Mouse (Mus musculus): ENCODE results near the gene Mcidas.
A peak's percentile ranks its signal among the peaks of the same experiment; 100 is the strongest.
"Not testable (repeated sequence)": the region's sequence is repeated elsewhere in the genome, so short reads cannot be mapped to it uniquely, and the experiment has no call there.

The Mcidas gene

GRCm38 (mm10) chr13:113012683-113013082 lies 19.0 kb downstream of the Mcidas start:
- no peak for DNase-seq (ENCODE audit: low read depth, low spot score)

- not testable (repeated sequence) for DNase-seq (ENCODE audit: low read depth, low spot score)
Observed at GRCm38 (mm10) chr13:113013174-113013953, 19.7 kb downstream of the Mcidas start.

GRCm38 (mm10) chr13:113021521-113021920 lies 27.9 kb downstream of the Mcidas start:
- no peak for DNase-seq (ENCODE audit: low read depth, low spot score)

GRCm38 (mm10) chr13:113022467-113022866 lies 28.8 kb downstream of the Mcidas start:
- no peak for DNase-seq (ENCODE audit: low read depth, low spot score)

GRCm38 (mm10) chr13:113023274-113024143 lies 29.9 kb downstream of the Mcidas start:
- DNase-seq (ENCODE audit: low read depth, low spot score), result no peak

- no peak for DNase-seq (ENCODE audit: low read depth, low spot score)
Observed at GRCm38 (mm10) chr13:113031351-113031750, 37.7 kb downstream of the Mcidas start.

GRCm38 (mm10) chr13:113031792-113032571 lies 38.3 kb downstream of the Mcidas start:
- DNase-seq (ENCODE audit: low read depth, low spot score), result no peak

GRCm38 (mm10) chr13:113032831-113033230 lies 39.2 kb downstream of the Mcidas start:
- DNase-seq (ENCODE audit: low read depth, low spot score), result no peak

- DNase-seq (ENCODE audit: low read depth, low spot score), result no peak
Observed at GRCm38 (mm10) chr13:113034271-113034886, 40.7 kb downstream of the Mcidas start.

- no peak for DNase-seq (ENCODE audit: low read depth, low spot score)
Observed at GRCm38 (mm10) chr13:113034950-113035421, 41.3 kb downstream of the Mcidas start, which contains the start of gene Cdc20b. Cdc20b (plus strand) TSS chr13:113035111.

- DNase-seq (ENCODE audit: low read depth, low spot score), result peak; percentile 72
Observed at GRCm38 (mm10) chr13:113035852-113036251, 42.2 kb downstream of the Mcidas start.

GRCm38 (mm10) chr13:113044876-113045275 lies 51.2 kb downstream of the Mcidas start:
- DNase-seq (ENCODE audit: low read depth, low spot score), result no peak

GRCm38 (mm10) chr13:113045458-113046110 lies 51.9 kb downstream of the Mcidas start:
- no peak for DNase-seq (ENCODE audit: low read depth, low spot score)

GRCm38 (mm10) chr13:113046211-113046883 lies 52.7 kb downstream of the Mcidas start, which contains the start of gene Gpx8:
Gpx8 (minus strand) TSS chr13:113046410.
- no peak for DNase-seq (ENCODE audit: low read depth, low spot score)

- DNase-seq (ENCODE audit: low read depth, low spot score), result no peak
Observed at GRCm38 (mm10) chr13:113047018-113047417, 53.4 kb downstream of the Mcidas start.

GRCm38 (mm10) chr13:113047647-113048046 lies 54.0 kb downstream of the Mcidas start:
- no peak for DNase-seq (ENCODE audit: low read depth, low spot score)
